In genomic region chr4:129416478-129416877, GRCm38 (mm10) we compare ENCODE assay signal across 1 mouse cellular context.
A peak's percentile ranks its signal among the peaks of the same experiment; 100 is the strongest.
TF ChIP-seq lines count a peak whose summit lies in the region.

No protein-coding gene starts in this region.

TF ChIP-seq in MEL, 35 proteins besides CTCF, POLR2A, EP300 and RAD21 (continued from another document):
- 0 out of 2 replicates have a peak, but pooled peaks have one; percentile 39 for TF ChIP-seq MEF2A (IDR thresholded peaks at IDR 0.05; ENCODE audit: extremely low read depth, insufficient replicate concordance, low read depth, low read length, poor library complexity, severe bottlenecking)
- peak; percentile 96 for TF ChIP-seq TAL1 (IDR thresholded peaks at IDR 0.05; ENCODE audit: low read length)
- peak; percentile 56; the same call in 1 of the 2 replicates for TF ChIP-seq SIN3A (IDR thresholded peaks at IDR 0.05; ENCODE audit: low read length)
- TF ChIP-seq ELF1 (IDR thresholded peaks at IDR 0.05; ENCODE audit: low read depth, low read length), result no peak
- TF ChIP-seq ETS1 (IDR thresholded peaks at IDR 0.05; ENCODE audit: low read depth, low read length), result peak; percentile 83
- no peak for TF ChIP-seq KAT2A (conservative IDR thresholded peaks at IDR 0.05; ENCODE audit: low read depth, low read length)
- peak; percentile 39; the same call in 1 of the 2 replicates for TF ChIP-seq MAFK (IDR thresholded peaks at IDR 0.05; ENCODE audit: borderline replicate concordance, low read depth, low read length)
